Mouse (Mus musculus): ENCODE data around the gene Zpbp.

The Zpbp gene

DNA sequence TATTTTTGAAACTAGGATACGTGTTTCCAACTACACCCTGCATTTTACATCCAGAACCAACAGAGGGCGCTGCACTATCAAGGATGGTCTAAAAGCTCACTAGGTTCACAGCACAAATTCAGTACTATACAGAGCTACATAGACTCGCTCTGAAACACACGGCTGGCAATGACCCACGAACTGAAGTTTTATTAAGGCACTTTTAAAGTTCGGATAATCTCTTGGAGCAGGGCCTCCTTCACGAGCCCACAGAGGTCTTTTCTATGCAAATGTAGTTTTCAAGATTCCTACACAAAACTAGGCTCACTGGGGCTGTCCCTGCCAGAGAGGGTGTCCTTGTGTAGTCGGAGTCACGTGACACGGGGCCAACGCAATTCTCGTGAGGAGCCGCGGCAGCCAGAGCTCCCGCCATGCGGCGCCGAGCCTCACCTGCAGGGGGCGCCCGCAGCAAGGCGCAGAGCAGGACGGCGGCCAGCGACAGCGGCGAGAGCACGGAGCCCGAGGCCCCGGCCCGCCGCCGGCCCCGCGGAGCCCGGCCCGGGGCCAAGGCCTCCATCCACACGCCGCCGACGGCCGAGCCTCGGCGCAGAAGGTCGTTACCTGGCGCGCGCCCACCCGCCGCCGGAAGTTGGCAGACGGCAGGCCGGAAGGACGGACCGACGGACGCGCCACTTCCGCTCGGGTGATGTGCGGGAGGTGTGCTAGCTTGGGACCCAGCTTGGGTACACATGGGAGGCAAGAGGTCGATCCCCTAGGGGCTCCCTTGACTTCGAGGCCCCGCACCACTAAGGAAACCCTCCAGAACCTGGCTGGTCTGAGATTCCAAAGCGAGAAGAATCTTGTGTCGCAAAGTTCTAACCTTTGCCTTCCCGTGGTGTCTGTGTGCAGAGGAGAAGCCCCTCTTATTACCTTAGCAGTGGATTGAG lies at the start of gene Zpbp, which contains the start of gene Spata48:
Zpbp (minus strand) TSS at position 774 of the 926 bp plus-strand sequence.
Spata48 (plus strand) TSS at position 460 of the 926 bp plus-strand sequence.
- peak; percentile 91 to 93 for DNase-seq

DNA sequence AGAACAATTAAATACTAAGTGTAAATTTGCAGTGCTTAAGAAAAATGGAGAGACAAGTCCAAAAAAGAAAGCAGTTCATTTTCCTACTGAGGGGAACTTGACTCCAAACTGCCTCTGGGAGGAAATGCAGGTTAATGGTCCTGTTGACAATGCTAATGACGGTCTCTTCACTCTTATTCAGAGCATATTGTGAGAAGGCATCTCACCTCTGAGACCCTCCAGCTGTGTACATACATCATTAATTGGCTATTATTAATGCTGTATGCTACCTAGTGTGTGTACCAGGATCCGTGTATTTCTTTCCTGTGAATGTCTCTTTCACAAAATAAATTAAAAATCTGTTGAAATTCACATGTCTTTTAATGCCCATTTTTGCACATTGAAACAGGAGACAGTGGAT lies 47.2 kb upstream of the Zpbp start:
- no peak for DNase-seq

DNA sequence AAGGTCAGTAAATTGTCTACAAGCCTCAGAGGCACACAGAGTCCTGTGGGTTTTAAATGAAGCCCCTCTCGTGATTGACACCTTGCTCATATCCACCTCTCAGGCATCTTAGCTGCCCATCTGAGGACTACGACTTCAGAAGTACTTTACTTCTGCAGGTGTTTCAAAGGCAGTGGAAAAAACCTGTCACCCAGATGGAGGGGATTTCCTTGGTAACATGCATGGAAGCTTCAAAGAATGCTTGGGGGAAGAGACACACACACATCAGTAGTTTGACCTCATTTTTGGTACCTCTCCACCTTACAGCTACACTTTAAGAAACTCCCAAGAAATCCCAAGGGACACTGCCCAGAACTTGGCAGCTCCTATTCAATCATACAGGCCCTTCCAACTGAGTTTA lies 44.0 kb upstream of the Zpbp start:
- no peak for DNase-seq

GRCm38 (mm10) chr11:11499944-11500343 lies 37.7 kb upstream of the Zpbp start:
- DNase-seq, result peak in 1 of 2 experiments; percentile 23

- DNase-seq, result no peak
Observed at GRCm38 (mm10) chr11:11495697-11496096, 33.5 kb upstream of the Zpbp start.

- DNase-seq, result no peak
Observed at GRCm38 (mm10) chr11:11492044-11492443, 29.8 kb upstream of the Zpbp start.

DNA sequence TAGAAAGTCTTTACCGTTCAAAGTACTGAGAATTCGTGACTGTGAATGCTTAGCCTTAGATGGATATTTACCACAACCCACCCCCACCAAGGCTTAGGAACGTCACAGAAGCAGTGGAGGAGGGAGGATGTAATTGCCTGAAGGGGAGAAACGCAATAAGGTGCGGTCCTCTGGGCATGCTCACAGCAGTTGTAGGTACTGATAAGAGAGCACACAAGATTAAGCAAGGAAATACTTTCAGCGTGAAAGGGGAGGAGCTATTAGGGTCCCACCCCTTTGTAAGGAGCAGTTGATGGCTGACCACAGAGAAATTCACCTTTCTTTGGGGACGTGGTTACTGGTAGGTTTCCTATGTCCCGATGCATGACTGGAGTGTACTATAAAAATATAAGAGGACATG lies 22.2 kb upstream of the Zpbp start:
- DNase-seq, result no peak

DNA sequence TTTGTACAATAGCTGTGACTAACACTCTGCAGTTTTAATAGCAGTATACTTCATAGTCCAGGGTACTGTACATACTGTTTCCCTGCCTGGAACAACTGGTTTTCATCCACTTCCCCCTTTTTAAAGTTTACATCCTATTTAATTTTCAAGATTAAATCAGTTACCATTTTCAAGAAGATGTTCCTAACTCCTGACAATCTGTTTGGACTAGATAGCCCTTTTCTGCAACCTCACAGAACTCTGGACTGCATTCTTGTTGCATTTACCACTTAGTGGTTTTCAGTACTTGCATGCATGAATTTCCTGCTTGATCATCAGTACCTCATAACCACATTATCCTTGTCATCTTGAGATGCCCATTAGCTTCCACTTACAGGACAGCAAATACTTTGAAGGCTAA lies 6.7 kb upstream of the Zpbp start:
- no peak for DNase-seq

DNA sequence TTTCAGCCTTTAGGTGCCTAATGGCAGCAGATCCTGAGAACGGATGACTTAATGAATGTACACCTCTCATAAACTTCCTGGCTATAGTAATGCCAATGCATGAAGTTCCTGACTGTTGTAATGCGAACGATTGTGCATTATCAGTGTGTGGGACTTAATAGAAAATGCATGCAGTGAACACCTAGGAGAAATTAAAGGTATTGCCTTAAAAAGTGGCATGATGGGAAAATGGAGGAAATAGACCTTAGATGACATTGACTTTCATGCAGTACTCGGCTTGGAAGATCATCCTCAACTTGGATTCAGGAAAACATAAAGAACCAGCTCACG lies 318 bp upstream of the Zpbp start:
- no peak for DNase-seq

- no peak for DNase-seq
Observed at GRCm38 (mm10) chr11:11455037-11455436, 7.2 kb downstream of the Zpbp start.

- no peak for DNase-seq
Observed at GRCm38 (mm10) chr11:11417356-11417755, 44.9 kb downstream of the Zpbp start.

DNA sequence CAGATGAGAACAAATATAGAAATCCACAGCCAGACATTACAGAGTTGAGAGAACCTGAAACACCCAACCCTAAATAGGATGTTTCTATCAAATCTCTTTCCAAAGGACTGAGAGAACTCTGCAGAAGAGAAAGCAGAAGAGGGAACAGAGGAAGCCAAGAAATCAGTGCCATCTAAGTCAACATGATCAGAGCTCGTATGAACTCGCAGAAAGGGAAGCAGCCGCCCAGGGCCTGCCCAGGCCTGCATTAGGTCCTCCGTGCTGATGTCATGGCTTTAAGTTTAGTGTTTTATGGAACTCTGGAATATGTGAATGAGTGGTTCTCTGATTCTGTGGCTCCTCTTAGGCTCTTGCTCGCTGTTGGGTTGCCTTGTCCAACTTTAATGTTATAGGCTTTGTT lies 48.0 kb downstream of the Zpbp start:
- no peak for DNase-seq

GRCm38 (mm10) chr11:11394686-11395085 lies 67.5 kb downstream of the Zpbp start:
- DNase-seq, result no peak

DNA sequence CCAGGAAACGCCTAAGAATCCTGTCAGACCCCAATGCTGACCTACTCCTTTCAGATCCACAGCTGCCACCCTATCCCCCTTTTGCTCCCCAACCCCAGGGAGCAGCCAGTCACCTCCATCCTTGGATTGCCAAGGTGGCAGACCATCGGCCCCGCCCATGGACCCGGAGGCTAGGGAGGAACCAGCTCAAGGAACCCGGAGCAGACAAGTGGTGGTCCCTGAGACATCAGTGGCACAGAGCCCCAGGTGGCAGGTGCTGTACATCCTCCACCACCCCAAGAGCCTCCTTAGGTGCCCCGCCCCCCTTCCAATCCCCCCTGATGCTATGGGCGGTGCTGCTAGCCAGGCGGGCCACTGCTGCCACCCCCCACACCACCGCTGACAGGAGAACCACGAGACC lies 69.0 kb downstream of the Zpbp start:
- no peak for DNase-seq

DNA sequence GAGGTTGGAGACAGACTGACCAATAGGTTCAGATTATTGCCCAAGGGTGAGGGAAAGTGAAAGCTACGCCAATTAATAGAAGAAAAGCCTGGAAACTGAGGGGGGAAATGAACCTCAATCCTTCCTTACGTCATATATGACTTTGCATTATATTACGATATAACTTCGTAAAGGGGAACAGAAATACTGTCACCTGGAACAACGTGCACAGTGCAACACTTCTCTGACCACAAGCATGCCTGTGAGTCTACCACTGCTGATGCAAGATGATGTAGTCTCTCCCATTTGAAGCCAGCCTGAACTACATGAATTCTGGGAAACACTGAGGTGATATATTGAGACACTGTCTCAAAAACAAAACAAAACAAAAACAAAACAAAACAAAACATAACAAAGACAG lies 90.9 kb downstream of the Zpbp start:
- DNase-seq, result no peak

DNA sequence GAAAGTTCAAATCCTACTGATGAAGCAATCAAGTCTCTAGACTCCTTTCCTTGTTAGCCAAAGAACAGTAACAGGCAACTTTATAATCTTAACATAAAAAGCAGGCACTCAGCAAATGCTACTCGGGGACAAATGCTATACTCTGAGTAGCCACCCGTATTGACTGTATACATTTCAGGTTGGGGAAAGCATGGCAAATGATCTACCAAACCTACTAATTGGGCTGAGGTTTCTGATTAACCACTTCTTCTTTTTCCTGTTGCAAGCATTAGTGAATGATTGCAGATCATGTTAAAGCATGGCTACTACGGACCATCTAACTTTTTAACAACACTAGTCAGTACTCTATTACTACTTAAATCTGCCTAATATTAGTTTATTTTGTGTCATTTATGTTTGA lies 178.7 kb downstream of the Zpbp start:
- DNase-seq, result no peak

- no peak for DNase-seq
Observed at GRCm38 (mm10) chr11:11280128-11280527, 182.1 kb downstream of the Zpbp start.

DNA sequence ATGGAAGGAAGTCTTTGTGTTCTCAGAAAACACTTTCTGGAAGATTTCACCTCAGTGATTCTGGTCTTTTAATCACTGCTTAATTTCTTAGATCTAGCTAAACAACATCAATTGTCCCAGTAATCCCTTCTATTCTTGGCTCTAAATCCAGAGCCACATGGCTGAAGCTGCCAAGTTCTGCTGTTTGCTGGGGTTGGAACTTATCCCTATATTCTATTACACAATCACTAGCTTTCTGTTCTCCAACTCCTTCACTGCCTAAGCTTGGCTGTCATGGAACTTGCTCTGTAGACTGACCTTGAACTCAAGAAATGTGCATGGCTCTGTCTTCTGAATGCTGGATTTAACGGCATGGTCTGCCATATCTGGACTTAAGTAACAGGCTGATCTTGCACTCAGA lies 204.9 kb downstream of the Zpbp start:
- no peak for DNase-seq

DNA sequence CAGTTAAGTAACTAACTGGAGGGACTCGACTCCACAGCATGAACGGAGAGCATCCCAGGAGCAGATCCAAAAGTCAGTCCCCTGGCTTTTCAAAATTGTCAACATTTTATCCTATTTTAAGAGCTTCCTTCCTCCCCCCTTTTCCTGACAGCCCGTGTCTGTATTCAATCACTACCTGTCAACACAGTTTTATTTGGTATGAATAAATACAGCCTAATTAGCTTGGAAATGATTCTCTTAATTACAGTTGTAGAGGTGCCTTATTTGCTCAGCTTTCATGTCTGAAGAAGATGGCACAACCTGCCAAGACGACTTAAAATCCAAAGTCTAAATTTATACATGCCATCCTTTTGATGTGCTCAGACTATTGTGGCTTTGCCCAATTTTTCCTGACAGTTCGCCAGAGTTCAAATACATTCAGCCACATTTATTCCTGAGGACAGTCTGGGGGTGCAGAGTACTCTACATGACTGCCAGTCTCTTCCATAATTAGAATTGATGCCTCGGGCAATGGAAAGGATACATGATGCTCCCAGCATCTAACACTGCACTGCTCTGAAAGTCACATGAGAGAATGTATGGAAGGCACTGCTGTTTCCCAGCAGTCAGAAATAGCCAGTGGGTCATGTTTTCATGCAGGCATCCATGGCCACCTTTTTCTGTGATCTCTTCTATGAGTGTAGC lies 219.4 kb downstream of the Zpbp start:
- no peak for DNase-seq

DNA sequence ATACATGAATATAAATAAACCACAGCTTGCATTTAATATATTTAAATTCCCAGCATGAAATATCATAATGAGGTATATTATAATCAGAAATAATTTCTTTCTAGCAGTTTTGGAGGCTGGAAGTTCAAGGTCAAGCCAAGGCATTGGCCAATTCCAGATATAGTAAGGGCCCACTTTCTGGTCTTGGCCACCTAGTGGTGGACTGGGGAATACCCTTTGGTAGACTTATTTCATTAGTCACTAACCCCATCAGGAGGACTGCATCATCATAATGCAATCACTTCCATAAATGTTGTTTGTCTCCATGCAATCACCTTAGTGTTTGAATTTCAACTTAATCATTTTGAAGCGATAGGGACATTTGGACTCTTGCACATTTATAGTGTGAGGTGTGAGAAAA lies 222.9 kb downstream of the Zpbp start:
- no peak for DNase-seq
